Mouse (Mus musculus) heart, embryonic 12.5 days (tissue): Measurements from ENCODE around the gene Kdm4d. TPM values are rescaled to one million over a fixed set of nuclear protein-coding genes. Genes with fewer than 3 reads are reported as not detected.
"Not testable (repeated sequence)": the region's sequence is repeated elsewhere in the genome, so short reads cannot be mapped to it uniquely, and the experiment has no call there.

ENCODE experiments used
- ATAC-seq: fragments of 200-750 bp; cut with Nextera tagmentation; 2 replicates; pipeline ENCODE4 v1.8.0; 2017; ENCODE audit warnings: moderate TSS enrichment, moderate library complexity; ENCODE audit not compliant: insufficient number of reproducible peaks, low FRiP score
- H3K27ac ChIP-seq: fragments of 300-500 bp; sonication (generic); 2 replicates; pipeline ENCODE4 v1.5.1; 2016; ENCODE audit warnings: mild to moderate bottlenecking, moderate library complexity; ENCODE audit not compliant: poor library complexity, severe bottlenecking
- H3K27me3 ChIP-seq: fragments of 300-500 bp; sonication (generic); replicated peaks from 2 replicates; pipeline ENCODE4 v1.6.1; 2016; ENCODE audit warnings: mild to moderate bottlenecking, moderate library complexity
- H3K36me3 ChIP-seq: fragments of 300-500 bp; sonication (generic); 2 replicates; pipeline ENCODE4 v1.6.1; 2016; ENCODE audit warnings: mild to moderate bottlenecking, moderate library complexity
- H3K4me1 ChIP-seq: fragments of 300-500 bp; sonication (generic); replicated peaks from 2 replicates; pipeline ENCODE4 v1.6.1; 2016; ENCODE audit warnings: mild to moderate bottlenecking
- H3K4me2 ChIP-seq: fragments of 300-500 bp; sonication (generic); 2 replicates; pipeline ENCODE4 v1.6.1; 2016; ENCODE audit warnings: mild to moderate bottlenecking, moderate library complexity
- H3K4me3 ChIP-seq: fragments of 300-500 bp; sonication (generic); 2 replicates; pipeline ENCODE4 v1.5.1; 2016; ENCODE audit warnings: mild to moderate bottlenecking
- H3K9ac ChIP-seq: fragments of 300-500 bp; sonication (generic); 2 replicates; pipeline ENCODE4 v1.6.1; 2016; ENCODE audit warnings: mild to moderate bottlenecking, moderate library complexity
- H3K9me3 ChIP-seq: fragments of 300-500 bp; sonication (generic); replicated peaks from 2 replicates; pipeline ENCODE4 v1.6.1; 2016; ENCODE audit warnings: mild to moderate bottlenecking, moderate library complexity
- WGBS: fragments of 180-500 bp; shearing (Covaris S2); methylation state at CpG from one replicate; pipeline ENCODE4 v1.1.7; 2016; 5-methylcytosine and 5-hydroxymethylcytosine counted together
- polyA plus RNA-seq: library from polyadenylated mRNA; unstranded; fragments of >200 nt; fragmentation: Nextera tagmentation; extraction: Ambion mirVana; gene quantifications from 2 replicates; pipeline ENCODE4 v1.2.1, GENCODE M21; 2016

The Kdm4d gene
- polyA plus RNA-seq, 1 experiment from 2014 or later = 0.15 TPM

DNA sequence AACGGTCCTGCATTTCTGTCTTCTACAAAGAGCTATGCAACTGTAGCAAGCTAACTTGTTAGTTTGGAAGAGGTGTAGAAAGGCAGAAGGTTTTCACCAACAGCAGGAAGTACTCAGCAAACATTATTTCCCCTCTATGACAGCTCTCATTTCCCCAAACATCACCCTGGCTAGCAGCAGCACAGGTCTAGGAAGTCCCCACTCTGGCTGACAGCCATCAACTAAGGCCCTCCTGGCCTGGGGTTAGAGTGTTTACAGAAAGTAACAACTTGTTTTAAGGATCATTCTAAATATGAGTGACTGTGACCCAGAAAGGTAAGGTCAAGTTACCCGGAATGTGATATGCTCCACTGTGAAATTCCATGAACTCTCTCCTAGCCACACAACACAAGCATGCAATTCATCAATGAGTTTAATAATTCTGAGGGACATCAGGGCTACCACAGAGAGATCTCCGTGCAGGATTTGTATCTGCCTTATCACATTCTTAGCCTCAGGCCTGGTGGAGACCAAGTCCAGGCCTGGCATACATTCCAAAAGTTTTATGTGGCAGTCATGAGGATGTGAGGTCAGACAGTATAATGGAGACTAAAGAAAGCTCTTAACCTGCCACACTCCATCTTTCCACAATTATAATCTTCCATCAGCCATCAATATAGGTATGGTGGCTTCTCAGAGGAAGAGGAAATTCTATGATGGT lies 20.8 kb upstream of the Kdm4d start:
- Histone ChIP-seq H3K27me3 (no peaks in the 10 kb centered on the region), H3K4me1 (peaks cover 25% of the 10 kb centered on the region), H3K27ac (no peak overlapping the region), H3K4me3 (no peak overlapping the region), H3K4me2 (no peak overlapping the region), H3K9me3 (no peaks in the 10 kb centered on the region), H3K9ac (no peak overlapping the region), H3K36me3 (no peaks in the 10 kb centered on the region)
- ATAC-seq = no peak
- 45% methylated on average over 3 of the region's 3 CpGs for WGBS

- Histone ChIP-seq H3K9ac (no peak overlapping the region), H3K9me3 (no peaks in the 10 kb centered on the region), H3K4me2 (no peak overlapping the region), H3K36me3 (no peaks in the 10 kb centered on the region), H3K27me3 (no peaks in the 10 kb centered on the region), H3K4me3 (no peak overlapping the region), H3K27ac (no peak overlapping the region), H3K4me1 (peaks cover 22% of the 10 kb centered on the region)
- ATAC-seq = no peak
- WGBS = 73% methylated on average over 3 of the region's 3 CpGs
Observed at GRCm38 (mm10) chr9:14518105-14518504, 17.8 kb upstream of the Kdm4d start.

DNA sequence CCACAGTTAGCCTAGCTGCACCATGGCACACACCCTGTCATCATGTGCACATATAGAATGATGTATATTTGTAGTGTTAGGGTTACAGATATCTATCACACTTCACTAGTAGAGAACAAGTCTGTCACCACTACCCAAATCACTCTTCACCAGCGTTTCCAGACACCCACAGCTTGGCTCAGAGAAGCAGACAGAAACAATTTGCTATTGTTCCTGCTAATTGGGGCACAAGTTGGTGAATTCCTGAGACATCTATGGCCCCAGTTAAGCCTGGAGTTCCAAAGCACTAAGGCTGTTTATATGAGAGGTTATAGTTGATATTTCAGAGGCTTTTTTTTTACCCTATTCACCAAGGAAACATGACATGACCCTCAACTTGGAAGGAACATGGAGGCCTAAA lies 17.0 kb upstream of the Kdm4d start:
- 44% methylated on average over 1 of the region's 1 CpGs for WGBS
- H3K4me3 ChIP-seq = no peak overlapping the region

DNA sequence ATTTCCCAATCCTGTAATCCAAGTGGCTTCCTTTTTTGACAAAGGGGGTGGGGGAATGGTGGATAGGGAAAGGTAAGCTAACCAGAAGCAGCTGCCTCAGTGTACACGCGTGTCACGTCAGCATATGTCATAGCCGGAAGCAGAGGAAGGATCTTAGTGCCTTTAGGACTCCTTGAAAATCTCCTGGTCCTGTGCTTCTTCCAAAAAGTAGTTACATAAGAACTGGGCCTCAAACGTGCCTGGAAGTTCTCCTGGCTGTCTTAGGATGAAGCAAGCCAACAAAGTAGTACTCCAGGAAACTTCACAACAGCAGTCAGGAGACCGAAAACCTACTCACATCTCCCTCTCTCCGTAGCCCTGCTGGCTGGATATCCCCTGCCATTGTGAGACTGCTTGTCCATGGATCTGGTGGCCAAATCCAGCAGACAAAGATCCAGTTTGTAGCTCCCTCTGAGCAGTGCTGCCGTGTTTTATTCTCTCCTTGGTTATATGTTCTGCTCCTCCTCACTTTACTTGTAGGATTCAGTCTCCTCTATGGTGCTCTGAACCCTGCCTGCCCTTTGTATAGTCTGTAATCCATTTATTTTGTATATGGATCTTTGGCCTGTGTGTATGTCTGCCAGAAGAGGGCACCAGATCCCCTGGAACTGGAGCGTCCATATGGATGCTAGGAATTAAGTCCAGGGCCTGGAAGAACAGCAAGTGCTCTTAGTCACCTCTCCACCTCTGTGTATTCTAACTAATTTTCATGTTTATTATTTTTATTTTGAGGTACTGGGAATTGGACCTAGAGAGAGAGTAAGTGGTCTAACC lies 12.6 kb upstream of the Kdm4d start:
- no peak for ATAC-seq
- H3K36me3 ChIP-seq = peaks cover 34% of the 10 kb centered on the region
- no peak overlapping the region for H3K27ac ChIP-seq
- no peaks in the 10 kb centered on the region for H3K4me1 ChIP-seq
- no peaks in the 10 kb centered on the region for H3K9me3 ChIP-seq
- no peak overlapping the region for H3K4me2 ChIP-seq
- no peak overlapping the region for H3K4me3 ChIP-seq
- H3K27me3 ChIP-seq = no peaks in the 10 kb centered on the region
- H3K9ac ChIP-seq = no peak overlapping the region
- WGBS = 77% methylated on average over 9 of the region's 9 CpGs

More for the DNA sequence above, 17.0 kb upstream of the Kdm4d start:
- Histone ChIP-seq H3K27me3 (no peaks in the 10 kb centered on the region), H3K9me3 (no peaks in the 10 kb centered on the region), H3K9ac (no peak overlapping the region), H3K27ac (no peak overlapping the region), H3K36me3 (no peaks in the 10 kb centered on the region), H3K4me2 (no peak overlapping the region), H3K4me1 (peaks cover 22% of the 10 kb centered on the region)
- ATAC-seq = no peak

- no peak for ATAC-seq
- Histone ChIP-seq H3K4me1 (peaks cover 2% of the 10 kb centered on the region; the same call in 1 of the 2 replicates), H3K9ac (peak overlapping the region; percentile 90), H3K36me3 (peaks cover 33% of the 10 kb centered on the region), H3K4me3 (peak overlapping the region; percentile 94), H3K27ac (peak overlapping the region; percentile 45; the same call in 1 of the 2 replicates), H3K27me3 (no peaks in the 10 kb centered on the region), H3K9me3 (no peaks in the 10 kb centered on the region), H3K4me2 (peak overlapping the region; percentile 78)
- WGBS = 1% methylated on average over 10 of the region's 10 CpGs
Observed at GRCm38 (mm10) chr9:14500916-14501424, 688 bp upstream of the Kdm4d start.

- peaks cover 16% of the 10 kb centered on the region for H3K36me3 ChIP-seq
- peak overlapping the region; percentile 94 for H3K4me3 ChIP-seq
- peaks cover 2% of the 10 kb centered on the region; the same call in 1 of the 2 replicates for H3K4me1 ChIP-seq
- H3K27me3 ChIP-seq = no peaks in the 10 kb centered on the region
- H3K4me2 ChIP-seq = peak overlapping the region; percentile 66
- H3K27ac ChIP-seq = no peak overlapping the region
- no peak for ATAC-seq
- no peak overlapping the region for H3K9ac ChIP-seq
- H3K9me3 ChIP-seq = no peaks in the 10 kb centered on the region
- 81% methylated on average over 4 of the region's 4 CpGs for WGBS
Observed at GRCm38 (mm10) chr9:14498896-14499705, 1.2 kb downstream of the Kdm4d start.

DNA sequence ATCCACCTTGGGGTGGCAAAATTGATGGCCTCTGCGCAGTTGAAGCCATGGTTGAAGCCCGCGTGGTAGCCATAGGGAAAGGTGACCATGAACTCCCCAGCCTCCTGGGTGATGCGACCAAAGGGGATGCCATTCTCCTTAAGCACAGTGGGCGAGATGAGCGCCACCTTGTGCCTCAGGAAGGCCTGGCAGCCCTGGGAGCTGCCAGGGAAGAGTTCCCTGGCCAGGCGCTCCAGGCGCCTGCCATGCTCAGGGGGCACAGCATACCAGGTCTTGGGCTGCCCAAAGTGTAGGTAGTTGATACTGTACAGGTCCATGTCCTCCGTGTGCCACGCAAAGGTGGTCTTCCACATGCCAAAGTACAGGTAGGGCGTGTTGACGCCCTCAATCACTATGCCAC lies 36.6 kb downstream of the Kdm4d start:
- not testable (repeated sequence) for H3K9ac ChIP-seq, H3K27me3 ChIP-seq, H3K27ac ChIP-seq, H3K9me3 ChIP-seq, H3K4me2 ChIP-seq, H3K36me3 ChIP-seq, H3K4me3 ChIP-seq, ATAC-seq, H3K4me1 ChIP-seq
- 69% methylated on average over 12 of the region's 12 CpGs for WGBS

DNA sequence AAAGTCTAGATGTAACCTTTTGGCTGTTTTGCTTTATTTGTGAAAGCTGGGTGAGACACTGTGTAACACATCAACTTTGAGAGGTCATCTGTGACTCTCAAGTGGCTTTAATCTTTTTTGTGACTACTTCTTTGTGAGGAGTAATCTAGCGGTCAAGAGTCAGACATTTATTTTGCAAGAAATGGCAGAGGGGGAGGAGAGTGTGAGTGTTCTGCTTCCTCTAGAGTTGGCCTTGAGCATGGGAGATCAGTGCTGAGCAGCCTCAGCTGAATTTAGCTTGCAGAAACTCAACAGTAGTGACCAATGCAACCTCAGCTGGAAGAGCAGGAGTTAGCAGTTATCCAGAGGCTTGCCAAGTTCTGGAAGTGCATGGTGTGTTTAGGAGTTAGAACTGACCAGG lies 37.7 kb downstream of the Kdm4d start:
- not testable (repeated sequence) for H3K4me3 ChIP-seq, H3K9ac ChIP-seq, ATAC-seq, H3K27me3 ChIP-seq, H3K27ac ChIP-seq, H3K9me3 ChIP-seq, H3K36me3 ChIP-seq, H3K4me1 ChIP-seq, H3K4me2 ChIP-seq
- 80% methylated on average over 1 of the region's 1 CpGs for WGBS

GRCm38 (mm10) chr9:14456320-14456719 lies 44.0 kb downstream of the Kdm4d start:
- no peak for ATAC-seq
- Histone ChIP-seq H3K4me1 (no peaks in the 10 kb centered on the region), H3K4me3 (no peak overlapping the region), H3K9me3 (no peaks in the 10 kb centered on the region), H3K36me3 (no peaks in the 10 kb centered on the region), H3K27ac (no peak overlapping the region), H3K9ac (no peak overlapping the region), H3K27me3 (no peaks in the 10 kb centered on the region), H3K4me2 (no peak overlapping the region)
- 79% methylated on average over 3 of the region's 3 CpGs for WGBS

- not testable (repeated sequence) for H3K9ac ChIP-seq, H3K27ac ChIP-seq, H3K4me2 ChIP-seq, H3K4me1 ChIP-seq, H3K27me3 ChIP-seq, ATAC-seq, H3K9me3 ChIP-seq, H3K4me3 ChIP-seq, H3K36me3 ChIP-seq
- WGBS = 58% methylated on average over 8 of the region's 8 CpGs
Observed at GRCm38 (mm10) chr9:14451120-14451519, 49.2 kb downstream of the Kdm4d start.

DNA sequence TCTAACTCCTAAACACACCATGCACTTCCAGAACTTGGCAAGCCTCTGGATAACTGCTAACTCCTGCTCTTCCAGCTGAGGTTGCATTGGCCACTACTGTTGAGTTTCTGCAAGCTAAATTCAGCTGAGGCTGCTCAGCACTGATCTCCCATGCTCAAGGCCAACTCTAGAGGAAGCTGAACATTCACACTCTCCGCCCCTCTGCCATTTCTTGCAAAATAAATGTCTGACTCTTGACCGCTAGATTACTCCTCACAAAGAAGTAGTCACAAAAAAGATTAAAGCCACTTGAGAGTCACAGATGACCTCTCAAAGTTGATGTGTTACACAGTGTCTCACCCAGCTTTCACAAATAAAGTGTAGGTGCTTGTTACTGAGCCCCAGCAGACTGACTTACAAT lies 53.2 kb downstream of the Kdm4d start:
- not testable (repeated sequence) for H3K4me3 ChIP-seq, H3K4me1 ChIP-seq, H3K9me3 ChIP-seq, H3K4me2 ChIP-seq, H3K9ac ChIP-seq, H3K27ac ChIP-seq, H3K27me3 ChIP-seq, ATAC-seq, H3K36me3 ChIP-seq
- WGBS = 79% methylated on average over 2 of the region's 2 CpGs
